Mouse (Mus musculus) lung, adult 2 months (tissue): ENCODE results near the gene Srrm3.

ENCODE experiments used
- CTCF ChIP-seq: fragments of 200-500 bp; IDR thresholded peaks from 2 replicates; pipeline ENCODE4 v1.5.1; 2011; ENCODE audit warnings: mild to moderate bottlenecking, low read length, control low read depth; ENCODE audit not compliant: insufficient read depth
- POLR2A ChIP-seq: fragments of 200-500 bp; IDR thresholded peaks from 2 replicates; pipeline ENCODE4 v1.6.1; 2011; ENCODE audit warnings: low read depth, mild to moderate bottlenecking, control low read depth, low read length, borderline replicate concordance; ENCODE audit errors: extremely low read depth

DNA sequence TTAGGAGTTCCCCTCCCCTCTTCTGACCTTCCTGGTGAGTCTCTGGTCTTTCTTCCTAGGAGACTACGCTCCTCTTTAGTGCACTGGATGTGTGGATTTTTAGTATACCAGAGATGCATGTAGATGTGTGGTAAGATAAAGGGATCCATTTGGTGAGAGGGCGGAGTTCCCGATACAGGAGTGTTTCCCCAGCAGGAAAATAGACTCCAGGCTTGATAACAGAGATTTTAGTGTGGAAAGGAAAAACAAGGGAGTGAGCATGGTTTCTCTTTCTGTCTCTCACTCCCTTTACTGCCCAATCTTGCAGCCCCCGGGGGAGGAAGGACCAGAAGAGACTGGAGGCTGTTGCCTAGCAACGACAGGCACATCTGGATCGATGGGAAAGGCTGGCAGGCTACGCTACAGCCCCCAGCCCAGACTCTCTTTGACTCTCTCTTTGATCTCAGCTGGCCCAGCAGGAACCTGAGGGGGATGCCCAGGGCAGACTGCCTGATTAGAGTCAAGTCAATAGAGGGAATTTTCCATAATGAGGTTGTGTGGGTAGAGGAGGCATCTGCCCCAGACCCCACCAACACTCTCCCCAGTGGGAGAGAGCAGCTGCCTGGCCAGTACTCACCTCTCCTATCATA lies 15.7 kb downstream of the Srrm3 start:
- no peak for TF ChIP-seq CTCF
- TF ChIP-seq POLR2A, result no peak
